Mouse (Mus musculus) ES-E14 (cell line): Measurements from ENCODE around the gene Hoxd9. TPM values are rescaled to one million over a fixed set of nuclear protein-coding genes. Genes with fewer than 3 reads are reported as not detected.

Experiments used
- DNase-seq: peaks from one replicate; pipeline ENCODE4 v3.0.0-alpha.2; 2013; ENCODE audit warnings: low read depth, low spot score
- H3K27ac ChIP-seq: 2 replicates; pipeline ENCODE4 v1.5.1; 2012; ENCODE audit warnings: low read depth, mild to moderate bottlenecking, low read length, moderate library complexity, mixed read lengths; ENCODE audit not compliant: poor library complexity, insufficient read depth, severe bottlenecking
- H3K36me3 ChIP-seq: 2 replicates; pipeline ENCODE4 v1.6.1; 2012; ENCODE audit warnings: mild to moderate bottlenecking, low read length, moderate library complexity, mixed read lengths; ENCODE audit not compliant: control insufficient read depth, poor library complexity, insufficient read depth, severe bottlenecking
- H3K4me1 ChIP-seq, 2 experiments: fragments of 150-350 bp in 1 of 2; sonication (generic) in 1 of 2; 2 replicates each; pipeline ENCODE4 v1.6.1; 2012; ENCODE audit warnings: low read length in 2 of 2, mild to moderate bottlenecking in 1 of 2, mixed read lengths in 1 of 2; ENCODE audit not compliant: control insufficient read depth in 2 of 2, insufficient read depth in 2 of 2, poor library complexity in 1 of 2
- H3K4me3 ChIP-seq, 2 experiments: fragments of 150-350 bp in 1 of 2; sonication (generic) in 1 of 2; 2 replicates each; pipeline ENCODE4 v1.5.1; 2012; ENCODE audit warnings: low read length in 2 of 2, low read depth in 1 of 2, mild to moderate bottlenecking in 1 of 2, mixed read lengths in 1 of 2; ENCODE audit not compliant: insufficient read depth in 1 of 2, poor library complexity in 1 of 2, severe bottlenecking in 1 of 2
- H3K9ac ChIP-seq: 2 replicates; pipeline ENCODE4 v1.6.1; 2012; ENCODE audit warnings: low read depth, mild to moderate bottlenecking, low read length, mixed read lengths; ENCODE audit not compliant: poor library complexity, insufficient read depth, severe bottlenecking
- H3K9me3 ChIP-seq: fragments of 150-350 bp; sonication (generic); 2 replicates; pipeline ENCODE4 v1.6.1; 2012; ENCODE audit warnings: low read depth, mild to moderate bottlenecking, low read length; ENCODE audit not compliant: control insufficient read depth, insufficient read depth
- CHD2 ChIP-seq: IDR thresholded peaks from 2 replicates; pipeline ENCODE4 v1.6.1; 2014; ENCODE audit warnings: mild to moderate bottlenecking, low read depth, low read length, inconsistent platforms
- HCFC1 ChIP-seq: IDR thresholded peaks from 2 replicates; pipeline ENCODE4 v1.6.1; 2012; ENCODE audit warnings: low read length, inconsistent platforms, borderline replicate concordance; ENCODE audit not compliant: insufficient read depth
- MAFK ChIP-seq: IDR thresholded peaks from 2 replicates; pipeline ENCODE4 v1.6.1; 2014; ENCODE audit warnings: mild to moderate bottlenecking, low read depth, low read length, inconsistent platforms; ENCODE audit not compliant: insufficient read depth
- ZC3H11A ChIP-seq: IDR thresholded peaks from 2 replicates; pipeline ENCODE4 v1.6.1; 2012; ENCODE audit warnings: low read depth, mild to moderate bottlenecking, inconsistent platforms, low read length, borderline replicate concordance
- ZNF384 ChIP-seq: IDR thresholded peaks from 2 replicates; pipeline ENCODE4 v1.6.1; 2012; ENCODE audit warnings: low read depth, low read length, inconsistent platforms
- in situ Hi-C, 2 experiments: fragments of 600-800 bp; cut with MboI; formaldehyde crosslinking; loops; one replicate each; pipeline ENCODE4 v1.15.1; 2025; ENCODE audit warnings: low sequenced_read_pairs in 2 of 2, inconsistent platforms in 1 of 2; ENCODE audit not compliant: unreplicated experiment in 2 of 2
- total RNA-seq: library from RNA; depleted of rRNA; stranded (reverse); fragments of 300-350 nt; gene quantifications from 2 replicates; pipeline ENCODE4 v1.2.3, GENCODE M21; 2012

Gene Hoxd9
- total RNA-seq, 1 experiment = 0.76 TPM

DNA sequence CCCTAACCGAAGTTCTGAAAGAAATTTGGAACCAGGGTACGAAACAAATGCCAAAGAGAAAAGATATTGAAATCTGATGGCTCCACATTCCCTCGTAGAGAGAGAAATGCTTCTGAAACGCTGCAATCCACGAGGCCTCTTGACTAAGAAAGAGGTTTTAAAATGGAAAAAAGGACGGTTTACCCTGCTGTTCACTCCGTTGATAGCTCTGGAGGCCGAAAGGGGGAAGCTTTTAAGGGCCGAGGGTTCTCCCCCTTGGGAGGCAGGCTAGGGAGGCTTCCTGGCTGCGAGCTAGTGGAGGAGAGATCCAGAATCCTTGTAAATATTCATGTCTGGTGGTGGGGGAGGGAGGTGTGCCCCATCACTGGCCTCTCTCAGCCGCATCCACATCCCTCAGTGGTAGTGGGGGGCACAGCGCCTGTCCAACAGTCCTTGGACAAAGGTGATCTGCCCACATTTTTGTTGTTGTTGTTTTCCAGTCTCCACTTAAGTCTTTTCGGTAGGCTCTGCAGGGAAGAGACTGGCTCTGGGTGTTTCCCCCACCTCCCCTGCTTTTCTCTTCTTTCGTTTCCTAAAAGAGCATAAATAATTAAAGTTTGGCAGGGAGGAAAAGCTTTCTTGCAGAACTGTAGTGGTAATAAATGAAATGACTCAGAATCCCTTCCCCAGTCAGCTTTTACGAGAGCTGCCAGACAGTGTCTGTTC is 18.5 kb upstream of the Hoxd9 start, which contains the start of gene Hoxd11:
TSS of gene Hoxd11 (plus strand) at position 667 of the 705 bp plus-strand sequence.
- H3K4me1 ChIP-seq = peaks cover 0 to 10% of the 10 kb centered on the region in 2 experiments; a peak in 1 of 4 replicates
- H3K9me3 ChIP-seq = no peaks in the 10 kb centered on the region
- in situ Hi-C loops = loop anchor here in 1 of 2 experiments (25.0 kb wide), 1 partner anchor 908 kb away; no protein-coding TSS in a partner anchor
- no peaks in the 10 kb centered on the region for H3K36me3 ChIP-seq
- peak within 1 kb of the TSS in 1 of 2 experiments; percentile 23; a peak in 2 of 4 replicates for H3K4me3 ChIP-seq
- no peak for DNase-seq
- TF ChIP-seq HCFC1 (no peak), MAFK (no peak), ZC3H11A (no peak)
- H3K9ac ChIP-seq = no peak within 1 kb of the TSS
- H3K27ac ChIP-seq = no peak within 1 kb of the TSS

DNA sequence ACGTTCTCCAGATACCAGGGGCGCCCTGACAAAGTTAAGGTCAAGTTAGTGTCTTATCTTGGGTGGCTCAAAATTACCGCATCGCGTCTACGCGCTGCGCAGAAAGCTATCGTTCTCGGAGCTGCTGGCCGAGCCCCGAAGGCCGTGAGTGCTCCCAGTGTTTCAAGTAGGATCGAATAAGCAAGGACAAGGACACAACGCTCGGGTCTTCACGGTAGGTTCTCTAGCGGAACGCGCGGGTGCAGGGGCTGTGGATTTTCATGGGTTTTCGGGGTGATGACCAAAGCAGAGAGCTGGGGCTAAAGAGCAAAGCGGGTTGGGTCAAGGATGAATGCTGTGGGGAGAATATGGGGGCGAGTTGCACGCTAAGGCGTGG is 17.9 kb upstream of the Hoxd9 start:
- Histone ChIP-seq H3K4me1 (peaks cover 0 to 10% of the 10 kb centered on the region in 2 experiments; a peak in 1 of 4 replicates), H3K4me3 (no peak overlapping the region; a peak in 1 of 4 replicates), H3K9ac (no peak overlapping the region), H3K9me3 (no peaks in the 10 kb centered on the region), H3K36me3 (no peaks in the 10 kb centered on the region), H3K27ac (no peak overlapping the region)
- TF ChIP-seq ZC3H11A (no peak), HCFC1 (no peak), CHD2 (no peak), ZNF384 (no peak), MAFK (no peak)
- no peak for DNase-seq
- in situ Hi-C loops = loop anchor here in 1 of 2 experiments (25.0 kb wide), 1 partner anchor 908 kb away; no protein-coding TSS in a partner anchor

DNA sequence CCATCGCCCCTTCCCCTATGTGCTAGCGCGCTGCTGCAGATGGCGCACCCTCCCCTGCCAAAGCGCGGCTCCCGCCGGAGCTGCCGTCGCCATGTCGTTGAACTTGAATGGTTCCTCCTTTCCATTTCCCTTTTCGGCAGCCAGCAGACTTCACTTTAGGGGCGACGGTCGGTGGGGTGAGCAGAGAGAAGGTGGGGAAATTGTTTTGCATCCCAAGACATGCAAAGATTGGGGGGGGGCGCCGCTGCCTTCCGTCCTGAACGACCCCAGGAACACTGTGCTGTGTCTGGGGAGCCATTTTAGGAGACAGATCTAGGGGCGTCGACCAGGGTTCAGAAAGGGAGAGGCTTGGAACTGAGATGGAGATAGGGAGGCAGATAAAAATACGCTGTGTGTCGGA is 17.5 kb upstream of the Hoxd9 start:
- no peak for TF ChIP-seq MAFK
- TF ChIP-seq CHD2 = no peak
- TF ChIP-seq ZNF384 = no peak
- TF ChIP-seq HCFC1 = no peak
- TF ChIP-seq ZC3H11A = no peak
- peaks cover 0 to 10% of the 10 kb centered on the region in 2 experiments; a peak in 1 of 4 replicates for H3K4me1 ChIP-seq
- no peaks in the 10 kb centered on the region for H3K36me3 ChIP-seq
- H3K4me3 ChIP-seq = peak overlapping the region in 1 of 2 experiments; percentile 23; a peak in 2 of 4 replicates
- in situ Hi-C loops = loop anchor here (10.0 to 25.0 kb wide), 2 partner anchors 65 to 907 kb away; no protein-coding TSS in a partner anchor
- no peaks in the 10 kb centered on the region for H3K9me3 ChIP-seq
- no peak for DNase-seq
- no peak overlapping the region for H3K27ac ChIP-seq
- no peak overlapping the region for H3K9ac ChIP-seq

DNA sequence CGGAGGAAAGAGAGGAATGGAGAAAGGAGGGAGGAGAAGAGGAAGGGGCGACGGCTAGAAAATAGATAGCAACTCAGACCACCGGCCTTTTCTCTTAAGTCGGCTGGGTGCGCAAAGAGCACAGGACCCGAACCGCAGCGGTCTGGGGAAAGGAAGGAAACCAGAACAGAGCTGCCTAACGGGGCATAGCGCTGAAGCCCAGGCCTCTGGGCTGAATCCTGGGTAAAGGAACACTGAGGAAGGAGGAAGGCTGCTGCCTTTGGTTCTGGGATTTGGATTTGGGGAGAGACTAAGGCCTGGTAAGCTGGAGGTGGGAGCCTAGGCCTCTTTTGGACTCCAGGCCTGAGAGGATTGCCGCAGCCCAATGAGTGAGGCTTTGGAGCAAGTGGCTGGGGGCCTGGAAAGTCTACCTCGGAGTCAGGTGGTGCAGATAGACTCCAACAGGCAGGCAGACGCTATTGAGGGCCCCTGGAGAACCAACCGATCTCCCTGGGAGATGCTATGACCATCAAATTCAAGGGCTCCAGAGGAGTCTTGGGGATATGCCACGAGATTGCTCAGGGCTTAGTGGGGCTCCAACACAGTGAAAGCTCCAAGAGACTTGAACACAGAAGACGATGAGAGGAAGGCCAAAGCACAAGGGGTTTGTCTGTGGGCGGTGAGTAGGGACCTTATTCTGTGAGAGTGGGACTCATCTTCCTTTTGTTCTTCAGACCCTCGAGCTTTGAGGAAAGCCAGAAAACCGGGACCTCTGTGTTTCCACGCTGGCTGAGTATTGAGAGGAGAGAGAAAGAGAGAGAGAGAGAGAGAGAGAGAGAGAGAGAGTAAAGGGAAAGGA is 16.7 kb upstream of the Hoxd9 start:
- Histone ChIP-seq H3K36me3 (no peaks in the 10 kb centered on the region), H3K9ac (no peak overlapping the region), H3K9me3 (no peaks in the 10 kb centered on the region), H3K4me3 (no peak overlapping the region), H3K4me1 (peaks cover 0 to 8% of the 10 kb centered on the region in 2 experiments; a peak in 1 of 4 replicates), H3K27ac (no peak overlapping the region)
- no peak for TF ChIP-seq ZNF384
- no peak for DNase-seq
- in situ Hi-C loops = loop anchor here (10.0 to 25.0 kb wide), 2 partner anchors 64 to 907 kb away; no protein-coding TSS in a partner anchor
